Mouse (Mus musculus) lung, adult 2 months (tissue): ENCODE measurements at regions not wholly inside any gene's neighbourhood (a gene's known extent, or its start where the extent isn't known, plus 50 kb on each side); places are given as distances from the start of the nearest gene placed in this dataset.

Source experiments
- CTCF ChIP-seq: fragments of 200-500 bp; IDR thresholded peaks from 2 replicates; pipeline ENCODE4 v1.5.1; 2011; ENCODE audit warnings: mild to moderate bottlenecking, low read length, control low read depth; ENCODE audit not compliant: insufficient read depth
- POLR2A ChIP-seq: fragments of 200-500 bp; IDR thresholded peaks from 2 replicates; pipeline ENCODE4 v1.6.1; 2011; ENCODE audit warnings: low read depth, mild to moderate bottlenecking, control low read depth, low read length, borderline replicate concordance; ENCODE audit errors: extremely low read depth

DNA sequence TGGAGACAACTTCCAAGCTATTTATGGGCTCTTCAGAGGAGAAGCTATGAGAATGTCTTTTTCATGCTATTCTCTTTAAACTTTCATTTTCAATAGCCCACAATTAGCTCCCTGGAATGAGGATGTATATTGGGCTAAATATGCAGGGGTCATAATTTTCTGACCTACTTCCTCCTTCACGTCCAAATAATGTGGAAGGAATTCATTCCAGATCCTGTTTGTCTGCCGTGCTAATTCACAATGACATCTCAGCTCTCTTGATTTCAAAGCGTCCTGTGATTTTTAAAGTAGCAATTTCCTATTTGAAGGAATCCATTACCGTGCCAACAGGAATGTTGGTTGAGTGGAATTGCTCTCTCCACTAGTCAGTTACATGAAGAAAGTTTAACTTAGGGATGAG, 261.7 kb upstream of the Marcks start:
- no peak for TF ChIP-seq CTCF
- no peak for TF ChIP-seq POLR2A
